19 mouse cellular contexts compared by ENCODE assay signal in the genomic region with DNA sequence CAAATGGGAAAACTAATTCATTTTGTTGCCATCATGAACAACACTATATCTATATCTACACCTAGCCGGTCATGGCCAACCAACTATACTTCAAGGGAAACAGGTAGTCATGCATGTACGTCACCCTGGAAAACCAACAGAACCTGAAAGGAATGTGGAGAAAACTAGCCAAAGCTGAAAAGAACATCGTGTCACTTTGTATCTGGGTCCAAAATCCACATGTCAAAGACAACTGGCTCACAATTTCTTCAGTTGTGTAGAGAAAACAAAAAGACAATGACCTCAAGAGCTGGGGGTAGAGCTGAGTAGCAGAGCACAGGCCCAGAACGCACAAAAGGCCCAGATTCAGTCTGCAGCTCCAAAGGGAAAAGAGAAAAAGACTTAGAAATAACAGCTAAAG. TPM values are rescaled to one million over a fixed set of nuclear protein-coding genes. Genes with fewer than 3 reads are reported as not detected.
DNase-seq lines count a peak whose midpoint lies in the region; TF ChIP-seq lines count a peak whose summit lies in the region.
"Had no signal": no experiment of that assay in that cellular context is flagged by ENCODE, and none has a peak within 500 bp of the region (broad histone marks: within the 10 kb centered on the region; RNA-seq: fewer than 3 reads in every experiment).

No protein-coding gene starts in this region.

- no peak overlapping the region for H3K4me3 ChIP-seq in kidney, adult 2 months (ENCODE audit: insufficient read depth, low read depth, low read length)
- H3K4me3 ChIP-seq: embryonic facial prominence, embryonic 13.5 days; embryonic facial prominence, embryonic 15.5 days; erythroblast, embryonic 14.5 days; forebrain, embryonic 10.5 days; forebrain, embryonic 12.5 days had no signal

- H3K4me1 ChIP-seq in kidney, adult 2 months (ENCODE audit: control insufficient read depth, insufficient read depth, low read length), result peaks cover 4% of the 10 kb centered on the region; the same call in 1 of the 2 replicates
- H3K4me1 ChIP-seq: embryonic facial prominence, embryonic 13.5 days; embryonic facial prominence, embryonic 15.5 days; forebrain, embryonic 10.5 days; forebrain, embryonic 12.5 days had no signal

- TF ChIP-seq POLR2A in kidney, adult 2 months (IDR thresholded peaks at IDR 0.05; ENCODE audit: low read depth, low read length), result no peak

- no peak for TF ChIP-seq CTCF in kidney, adult 2 months (conservative IDR thresholded peaks at IDR 0.05; ENCODE audit: insufficient read depth, insufficient read length, low read depth, low read length)

- peaks cover 1% of the 10 kb centered on the region; the same call in 1 of the 2 replicates for H3K36me3 ChIP-seq in kidney, adult 2 months (ENCODE audit: control insufficient read depth, insufficient read depth, low read length)

- H3K27me3 ChIP-seq in kidney, adult 2 months (replicated peaks; ENCODE audit: control insufficient read depth, insufficient read depth, low read length), result no peaks in the 10 kb centered on the region
- H3K27me3 ChIP-seq: embryonic facial prominence, embryonic 13.5 days; embryonic facial prominence, embryonic 15.5 days; forebrain, embryonic 12.5 days had no signal

- H3K27ac ChIP-seq in kidney, adult 2 months (ENCODE audit: insufficient read depth, low read depth, low read length), result peak overlapping the region; percentile 12
- H3K27ac ChIP-seq: embryonic facial prominence, embryonic 13.5 days; embryonic facial prominence, embryonic 15.5 days; forebrain, embryonic 10.5 days; forebrain, embryonic 12.5 days had no signal

- WGBS in kidney, adult 2 months, result 62% methylated on average over 4 of the region's 4 CpGs

- peak; percentile 73 for DNase-seq in kidney, adult 2 months
- DNase-seq in kidney, postnatal 14 days, result no peak
- peak; percentile 16 to 31 for DNase-seq in kidney, postnatal 36 days
- no peak for DNase-seq in kidney, postnatal 4 days
- DNase-seq: adrenal gland, adult 2 months; adrenal gland, postnatal 10 days; adrenal gland, postnatal 25 days; cerebellum, adult 11 months; cerebellum, adult 18-20 months; cerebellum, adult 8-10 months; cerebellum, adult 9-11 months; cerebellum, postnatal 14 days; cerebellum, postnatal 36 days; embryo, embryonic 11 days had no signal

RNA-seq across cellular contexts. Expression of gene Brip1, which starts 24.8 kb away (rescaled TPM):
- polyA plus RNA-seq in kidney, adult 2 months (2012; rRNA removed), result 0.43 and 0.67 TPM in 2 replicates

RNA-seq across cellular contexts. Expression of gene Ints2, which starts 31.6 kb away (rescaled TPM):
- polyA plus RNA-seq in kidney, adult 2 months (2012; rRNA removed), result 29.3 and 29.5 TPM in 2 replicates

Comparison
In these comparisons a context has a peak if more than half of its experiments do, and no peak if none do; other contexts are left out.
1. DNase-seq: peak in kidney, adult 2 months (single experiment) and kidney, postnatal 36 days (2 of 2); none in kidney, postnatal 14 days (single experiment) and kidney, postnatal 4 days (0 of 2).